Mouse (Mus musculus) limb, embryonic 14.5 days (tissue): Measurements from ENCODE around the gene Utf1. TPM values are rescaled to one million over a fixed set of nuclear protein-coding genes. Genes with fewer than 3 reads are reported as not detected.

ENCODE experiments used
- ATAC-seq: fragments of 200-750 bp; cut with Nextera tagmentation; 2 replicates; pipeline ENCODE4 v1.8.0; 2017; ENCODE audit warnings: low read depth, moderate number of reproducible peaks, moderate TSS enrichment; ENCODE audit not compliant: low FRiP score
- DNase-seq: peaks from one replicate; pipeline ENCODE4 v3.0.0-alpha.2; 2015; ENCODE audit warnings: low spot score
- H3K27ac ChIP-seq: fragments of 300-500 bp; sonication (generic); replicated peaks from 2 replicates; pipeline ENCODE4 v1.5.1; 2014; ENCODE audit warnings: low read depth, mild to moderate bottlenecking, low read length, moderate library complexity, mixed read lengths
- H3K27me3 ChIP-seq: fragments of 300-500 bp; sonication (generic); 2 replicates; pipeline ENCODE4 v1.6.1; 2014; ENCODE audit warnings: low read length, mixed read lengths; ENCODE audit not compliant: control insufficient read depth, insufficient read depth
- H3K36me3 ChIP-seq: fragments of 300-500 bp; sonication (generic); 2 replicates; pipeline ENCODE4 v1.6.1; 2014; ENCODE audit warnings: mild to moderate bottlenecking, low read length, moderate library complexity, mixed read lengths; ENCODE audit not compliant: control insufficient read depth, insufficient read depth
- H3K4me1 ChIP-seq: fragments of 300-500 bp; sonication (generic); 2 replicates; pipeline ENCODE4 v1.6.1; 2014; ENCODE audit warnings: antibody characterized with exemption, low read length, mixed read lengths; ENCODE audit not compliant: control insufficient read depth, insufficient read depth
- H3K4me2 ChIP-seq: fragments of 300-500 bp; sonication (generic); replicated peaks from 2 replicates; pipeline ENCODE4 v1.6.1; 2014; ENCODE audit warnings: low read depth, mild to moderate bottlenecking, low read length, moderate library complexity; ENCODE audit not compliant: severe bottlenecking
- H3K4me3 ChIP-seq: fragments of 300-500 bp; sonication (generic); replicated peaks from 2 replicates; pipeline ENCODE4 v1.5.1; 2014; ENCODE audit warnings: low read length
- H3K9ac ChIP-seq: fragments of 300-500 bp; sonication (generic); 2 replicates; pipeline ENCODE4 v1.6.1; 2014; ENCODE audit warnings: mild to moderate bottlenecking, low read depth, low read length, moderate library complexity; ENCODE audit not compliant: severe bottlenecking
- H3K9me3 ChIP-seq: fragments of 300-500 bp; sonication (generic); 2 replicates; pipeline ENCODE4 v1.6.1; 2016; ENCODE audit warnings: low read length; ENCODE audit not compliant: control insufficient read depth
- POLR2A ChIP-seq: fragments of 200-500 bp; IDR thresholded peaks from 2 replicates; pipeline ENCODE4 v1.8.0; 2012; ENCODE audit warnings: inconsistent platforms, mild to moderate bottlenecking, moderate library complexity, borderline replicate concordance; ENCODE audit not compliant: insufficient read depth, insufficient read length; ENCODE audit errors: extremely low read depth
- WGBS: fragments of 180-500 bp; shearing (Covaris S2); extraction: QIAGEN DNeasy Blood & Tissue Kit; methylation state at CpG from one replicate; pipeline ENCODE4 v1.1.7; 2014; 5-methylcytosine and 5-hydroxymethylcytosine counted together
- polyA plus RNA-seq, 2 experiments: library from polyadenylated mRNA; depleted of rRNA in 1 of 2; stranded (reverse) in 1 of 2; unstranded in 1 of 2; fragments of >200 nt; fragmentation: Nextera tagmentation in 1 of 2; extraction: Ambion mirVana in 1 of 2; gene quantifications; 2 replicates each; pipeline versions ENCODE4 v1.2.1 to v1.2.3; 2012 to 2014

Utf1 gene
- polyA plus RNA-seq, 2 experiments = 0.11 to 0.15 TPM

- Histone ChIP-seq H3K4me3 (no peak overlapping the region), H3K4me2 (no peak overlapping the region)
Observed at GRCm38 (mm10) chr7:139957437-139957836, 13.8 kb downstream of the Utf1 start.

GRCm38 (mm10) chr7:139957958-139958357 lies 14.4 kb downstream of the Utf1 start:
- Histone ChIP-seq H3K4me3 (no peak overlapping the region), H3K9me3 (no peaks in the 10 kb centered on the region), H3K9ac (no peak overlapping the region), H3K4me1 (no peaks in the 10 kb centered on the region), H3K36me3 (no peaks in the 10 kb centered on the region), H3K4me2 (no peak overlapping the region), H3K27ac (no peak overlapping the region), H3K27me3 (no peaks in the 10 kb centered on the region)
- no peak for TF ChIP-seq POLR2A
- WGBS = 30% methylated on average over 11 of the region's 11 CpGs
- DNase-seq = no peak
- no peak for ATAC-seq

More at GRCm38 (mm10) chr7:139957437-139957836, 13.8 kb downstream of the Utf1 start:
- WGBS = 46% methylated on average over 11 of the region's 11 CpGs
- no peak for TF ChIP-seq POLR2A
- H3K9me3 ChIP-seq = no peaks in the 10 kb centered on the region
- no peaks in the 10 kb centered on the region for H3K4me1 ChIP-seq
- no peaks in the 10 kb centered on the region for H3K36me3 ChIP-seq
- no peak overlapping the region for H3K9ac ChIP-seq
- ATAC-seq = no peak
- no peak for DNase-seq
- no peaks in the 10 kb centered on the region for H3K27me3 ChIP-seq
- no peak overlapping the region for H3K27ac ChIP-seq

- ATAC-seq (no peak), DNase-seq (no peak)
- no peak overlapping the region for H3K27ac ChIP-seq
- no peak overlapping the region for H3K4me2 ChIP-seq
- no peak overlapping the region for H3K9ac ChIP-seq
- 85% methylated on average over 10 of the region's 10 CpGs for WGBS
- no peak for TF ChIP-seq POLR2A
- H3K9me3 ChIP-seq = no peaks in the 10 kb centered on the region
- H3K36me3 ChIP-seq = no peaks in the 10 kb centered on the region
- H3K27me3 ChIP-seq = no peaks in the 10 kb centered on the region
- H3K4me3 ChIP-seq = no peak overlapping the region
- no peaks in the 10 kb centered on the region for H3K4me1 ChIP-seq
Observed at GRCm38 (mm10) chr7:139961141-139961540, 17.6 kb downstream of the Utf1 start.

- DNase-seq (no peak), ATAC-seq (no peak)
- Histone ChIP-seq H3K4me2 (no peak overlapping the region), H3K9me3 (no peaks in the 10 kb centered on the region), H3K4me3 (no peak overlapping the region), H3K36me3 (no peaks in the 10 kb centered on the region), H3K9ac (no peak overlapping the region), H3K4me1 (no peaks in the 10 kb centered on the region), H3K27ac (no peak overlapping the region), H3K27me3 (no peaks in the 10 kb centered on the region)
- no peak for TF ChIP-seq POLR2A
- WGBS = 55% methylated on average over 3 of the region's 4 CpGs
Observed at GRCm38 (mm10) chr7:139963814-139964213, 20.2 kb downstream of the Utf1 start.

DNA sequence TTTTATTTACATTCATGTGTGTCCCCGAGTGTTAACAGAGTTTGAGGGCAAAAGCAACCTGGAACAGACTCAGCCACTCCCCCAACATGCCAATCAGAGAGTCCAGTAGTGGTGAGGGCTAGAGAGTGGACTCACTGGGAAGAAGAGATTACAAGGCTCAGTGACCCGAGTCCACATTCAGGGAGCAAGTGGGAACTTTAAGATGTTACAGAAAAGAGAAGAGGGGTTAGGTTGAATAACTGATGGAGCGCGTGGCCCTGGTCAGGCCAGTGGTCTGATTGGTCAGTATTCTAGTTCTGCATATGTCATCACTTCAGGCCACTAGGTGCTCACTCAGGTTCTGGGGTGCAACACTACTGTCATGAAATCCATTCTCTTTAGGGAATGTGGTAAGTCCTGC lies 23.6 kb downstream of the Utf1 start:
- Histone ChIP-seq H3K36me3 (no peaks in the 10 kb centered on the region), H3K4me1 (no peaks in the 10 kb centered on the region), H3K9ac (no peak overlapping the region), H3K4me3 (no peak overlapping the region), H3K9me3 (no peaks in the 10 kb centered on the region), H3K27ac (no peak overlapping the region), H3K27me3 (no peaks in the 10 kb centered on the region), H3K4me2 (no peak overlapping the region)
- WGBS = 29% methylated on average over 4 of the region's 4 CpGs
- no peak for ATAC-seq
- TF ChIP-seq POLR2A = no peak
- no peak for DNase-seq

DNA sequence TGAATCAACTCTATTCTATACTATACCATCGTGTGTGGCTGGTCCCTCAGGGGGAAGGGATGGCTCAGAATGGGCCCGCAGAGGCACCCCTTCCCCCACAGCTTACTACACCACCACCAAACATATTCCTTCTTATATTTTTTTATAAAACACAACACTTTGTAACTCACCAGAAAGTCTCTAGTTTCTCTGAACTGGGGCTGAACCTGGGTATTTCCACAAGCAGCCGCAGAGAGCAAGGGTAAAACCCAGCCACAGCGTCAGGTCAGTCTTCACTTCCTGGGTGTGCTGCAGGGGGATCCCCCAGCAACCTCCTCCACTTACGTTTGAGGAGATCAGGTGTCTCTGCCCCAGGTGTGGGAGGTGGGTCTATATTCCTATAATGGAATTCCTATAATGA lies 24.8 kb downstream of the Utf1 start:
- no peak for ATAC-seq
- no peak overlapping the region for H3K4me3 ChIP-seq
- H3K9ac ChIP-seq = no peak overlapping the region
- H3K4me2 ChIP-seq = no peak overlapping the region
- no peaks in the 10 kb centered on the region for H3K9me3 ChIP-seq
- no peak for DNase-seq
- no peaks in the 10 kb centered on the region for H3K36me3 ChIP-seq
- no peaks in the 10 kb centered on the region for H3K4me1 ChIP-seq
- no peak overlapping the region for H3K27ac ChIP-seq
- TF ChIP-seq POLR2A = no peak
- no peaks in the 10 kb centered on the region for H3K27me3 ChIP-seq
- WGBS = 51% methylated on average over 5 of the region's 5 CpGs
